Mouse (Mus musculus) thymus, postnatal 4 days (tissue): Measurements from ENCODE around the gene Plscr3.

Source experiments
- DNase-seq: peaks from one replicate; pipeline ENCODE4 v3.0.0; 2021

Gene Plscr3

DNA sequence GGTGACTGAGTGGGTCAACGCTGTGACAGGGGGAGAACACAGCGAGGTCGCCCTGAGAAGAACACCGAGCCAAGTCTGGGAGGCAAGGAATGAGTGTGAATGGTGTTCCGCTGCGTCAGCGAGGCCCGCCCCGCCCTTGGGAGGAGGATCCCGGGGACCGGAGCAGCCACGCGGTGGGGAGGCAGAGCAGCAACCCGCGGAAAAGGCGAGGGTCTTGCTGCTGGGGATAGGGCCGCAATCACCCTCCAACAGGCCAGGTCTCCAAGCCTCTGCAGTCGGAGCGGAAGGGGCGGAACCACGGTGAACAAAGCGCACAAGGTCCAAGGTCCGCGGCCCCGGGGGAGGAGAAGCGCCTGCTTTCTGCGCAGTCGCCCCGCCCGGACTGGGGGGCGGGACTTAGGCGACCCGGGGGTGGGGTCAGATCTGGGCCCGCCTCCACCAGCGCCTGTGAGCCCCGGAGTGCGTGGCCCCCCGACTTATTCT lies at the start of gene Plscr3:
TSS of gene Plscr3 (plus strand) at position 179 of the 483 bp plus-strand sequence.
- DNase-seq: peak; percentile 96

DNA sequence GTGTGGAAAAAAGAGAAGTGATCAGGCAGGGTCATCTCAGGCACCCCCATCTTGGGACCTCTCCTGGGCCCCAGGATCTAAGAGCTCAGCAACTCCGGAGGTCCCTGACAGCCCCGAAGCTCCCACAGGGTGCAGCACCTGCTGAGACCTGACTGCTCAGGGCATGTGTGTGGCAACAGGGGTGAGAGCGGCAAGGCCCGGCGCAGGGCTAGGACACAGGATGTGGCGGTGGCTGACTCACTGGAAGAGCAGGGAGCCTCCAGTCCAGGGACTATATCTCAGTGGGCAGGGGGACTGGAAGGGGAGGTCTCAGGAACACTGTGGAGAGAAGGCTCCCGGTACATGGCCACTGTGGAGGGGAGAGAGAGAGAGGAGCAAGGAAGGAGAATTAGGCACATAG lies 48.3 kb upstream of the Plscr3 start:
- DNase-seq: peak; percentile 19

- peak; percentile 29 for DNase-seq
These were observed 46.6 kb upstream of the Plscr3 start for GRCm38 (mm10) chr11:69799394-69800137.

- DNase-seq: peak; percentile 36
These were observed 46.1 kb upstream of the Plscr3 start for GRCm38 (mm10) chr11:69800138-69800391.

- DNase-seq: peak; percentile 37
These were observed 45.6 kb upstream of the Plscr3 start for GRCm38 (mm10) chr11:69800392-69801197.

DNA sequence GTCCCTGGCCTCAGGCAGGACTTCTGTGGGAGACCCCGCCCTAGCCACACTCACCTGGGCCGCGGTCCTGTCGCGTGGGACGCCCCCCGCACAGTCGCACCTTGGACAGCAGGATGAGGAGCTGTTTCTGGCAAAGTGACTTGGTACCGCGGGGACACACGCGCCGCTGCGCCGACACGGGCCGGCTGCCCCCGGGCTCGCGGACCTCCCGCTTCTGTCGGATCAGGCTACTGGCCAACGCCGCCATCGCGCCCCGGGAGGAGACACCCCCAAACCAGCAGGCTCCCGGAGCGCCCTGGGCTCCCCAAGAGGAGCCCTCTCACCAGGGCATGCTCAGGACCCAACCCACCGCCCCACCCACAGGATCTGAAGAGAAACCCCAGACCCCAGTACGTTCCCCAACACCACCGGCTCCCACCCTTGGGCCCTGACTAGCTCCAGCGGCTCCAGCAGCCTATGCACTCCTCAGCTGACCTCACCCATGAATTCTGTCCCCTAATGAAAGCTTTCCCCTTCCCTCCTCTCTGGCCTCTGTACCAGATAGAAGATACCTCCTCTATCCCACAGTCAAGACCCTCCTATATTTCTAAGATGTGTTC lies 44.7 kb upstream of the Plscr3 start, which contains the start of gene Fgf11:
TSS of gene Fgf11 (minus strand) at position 479 of the 599 bp plus-strand sequence.
- DNase-seq: peak; percentile 37

- DNase-seq: peak; percentile 88
These were observed 43.5 kb upstream of the Plscr3 start for GRCm38 (mm10) chr11:69802648-69803105.

DNA sequence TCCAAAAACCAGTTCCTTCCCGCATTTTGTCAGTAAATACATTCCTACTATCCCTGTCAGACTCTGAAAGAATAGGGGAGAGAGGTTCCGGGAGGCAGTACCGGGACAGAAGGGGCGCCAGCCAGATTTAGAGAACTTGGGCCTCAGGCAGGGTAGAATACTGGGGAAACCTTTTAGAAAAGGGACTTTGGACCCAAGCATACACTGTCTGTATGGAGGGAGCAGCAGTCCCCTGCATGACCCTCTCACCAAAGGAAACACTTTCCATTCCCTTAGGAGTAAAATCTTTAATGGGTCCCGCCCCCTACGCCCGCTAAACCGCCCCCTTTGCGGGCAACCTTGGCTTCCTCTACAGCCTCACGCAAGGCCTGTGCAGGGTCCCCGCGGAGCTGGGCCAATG lies 42.8 kb upstream of the Plscr3 start:
- no peak for DNase-seq

GRCm38 (mm10) chr11:69803786-69804651 lies 42.2 kb upstream of the Plscr3 start:
- peak; percentile 88 for DNase-seq

DNA sequence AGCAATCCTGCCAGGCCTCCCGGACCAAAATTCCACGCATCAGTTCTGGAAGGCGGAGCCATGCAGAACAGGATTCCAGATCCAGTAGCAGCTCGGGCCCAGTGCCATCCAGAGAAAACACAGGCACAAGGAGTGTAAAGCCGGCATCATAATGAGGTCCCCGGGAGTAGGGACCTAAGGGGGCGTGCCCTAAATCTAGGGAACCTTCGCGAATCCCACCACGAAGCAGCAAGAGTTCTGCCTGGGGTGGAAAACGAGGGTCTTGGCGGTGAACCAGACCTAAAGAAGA lies 41.6 kb upstream of the Plscr3 start:
- no peak for DNase-seq

DNA sequence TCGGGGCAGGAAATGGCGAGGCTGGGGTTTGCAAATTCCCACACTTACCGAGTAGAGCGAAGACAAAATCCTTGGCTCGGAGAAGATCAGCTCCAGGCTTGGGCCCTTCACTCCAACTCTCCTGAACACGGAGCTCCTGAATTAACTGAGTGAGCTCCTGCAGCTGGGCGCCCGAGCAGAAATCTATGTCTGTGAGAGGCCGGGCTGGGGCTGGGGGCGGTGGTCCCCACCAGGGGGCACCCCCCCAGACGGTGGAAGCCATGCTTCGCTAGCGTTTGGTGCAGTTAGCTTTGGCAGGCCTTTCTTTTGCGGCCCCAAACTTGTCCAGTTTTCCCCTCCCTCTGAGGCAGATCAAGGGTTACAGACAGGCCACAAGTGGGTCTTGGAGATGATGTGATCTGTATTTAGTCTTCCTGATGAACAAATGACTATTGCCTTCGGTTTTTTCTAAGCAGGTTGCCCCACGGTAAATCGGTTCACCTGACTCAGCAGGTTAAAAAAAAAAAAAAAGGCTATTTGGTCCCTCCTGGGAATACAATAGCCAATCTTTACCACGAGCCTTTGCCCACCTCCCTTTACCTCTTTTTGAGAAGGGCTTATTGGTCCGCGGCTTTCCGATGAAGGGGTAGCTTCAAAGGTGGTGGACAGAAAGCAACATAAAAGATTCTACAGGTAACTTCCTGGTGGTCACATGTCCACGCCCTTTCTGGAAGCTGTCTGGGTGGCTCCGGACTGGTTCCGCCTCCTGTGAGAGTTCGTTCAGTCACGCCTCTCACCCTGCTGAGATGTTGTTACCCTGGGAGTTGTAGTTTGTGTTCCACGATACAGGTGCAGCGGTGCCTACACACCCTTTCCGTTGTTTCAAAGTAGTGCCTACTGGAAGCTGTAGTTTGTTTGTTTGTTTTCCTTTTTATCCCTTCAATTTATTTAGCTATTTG lies 40.9 kb upstream of the Plscr3 start, which contains the start of gene Tmem102:
TSS of gene Tmem102 (minus strand) at position 653 of the 938 bp plus-strand sequence.
- peak; percentile 58 for DNase-seq

GRCm38 (mm10) chr11:69806378-69806777 lies 39.8 kb upstream of the Plscr3 start:
- no peak for DNase-seq

- no peak for DNase-seq
These were observed 38.5 kb upstream of the Plscr3 start for GRCm38 (mm10) chr11:69807641-69808040.

- DNase-seq: no peak
These were observed 35.9 kb upstream of the Plscr3 start for GRCm38 (mm10) chr11:69810280-69810679.

GRCm38 (mm10) chr11:69815155-69815554 lies 31.0 kb upstream of the Plscr3 start, which contains the start of gene Gm39566:
Gene Gm39566, minus strand, starts transcription at chr11:69815298.
- DNase-seq: peak; percentile 56

DNA sequence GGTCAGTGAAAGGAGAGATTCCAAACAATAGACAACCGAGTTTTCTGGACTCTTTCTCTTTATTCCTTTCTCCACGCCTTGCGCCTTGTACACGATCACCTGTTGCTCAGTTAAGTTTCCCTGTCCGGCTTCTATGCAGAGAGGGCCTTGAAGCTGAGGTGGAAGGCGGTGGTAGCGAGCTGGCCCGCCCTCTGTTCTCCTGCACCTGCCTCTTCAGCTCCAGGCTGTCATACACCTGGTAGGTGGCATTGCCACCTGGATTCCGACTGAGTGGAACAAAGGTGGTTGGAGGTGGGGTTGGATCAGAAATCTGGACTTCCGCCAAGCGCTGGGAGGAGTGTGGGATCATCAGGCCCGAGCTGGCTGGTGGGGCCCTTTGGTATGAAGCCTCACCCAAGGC lies 29.7 kb upstream of the Plscr3 start:
- no peak for DNase-seq

- DNase-seq: no peak
These were observed 27.8 kb upstream of the Plscr3 start, which contains the start of gene Spem2 for GRCm38 (mm10) chr11:69818365-69818764. Gene Spem2, minus strand, starts transcription at chr11:69818465.

- DNase-seq: no peak
These were observed 27.3 kb upstream of the Plscr3 start for GRCm38 (mm10) chr11:69818871-69819270.

- DNase-seq: no peak
These were observed 24.1 kb upstream of the Plscr3 start, which contains the start of gene Spem1 for GRCm38 (mm10) chr11:69822080-69822479. Gene Spem1, minus strand, starts transcription at chr11:69822180.

- no peak for DNase-seq
These were observed 22.7 kb upstream of the Plscr3 start for GRCm38 (mm10) chr11:69823456-69823855.

DNA sequence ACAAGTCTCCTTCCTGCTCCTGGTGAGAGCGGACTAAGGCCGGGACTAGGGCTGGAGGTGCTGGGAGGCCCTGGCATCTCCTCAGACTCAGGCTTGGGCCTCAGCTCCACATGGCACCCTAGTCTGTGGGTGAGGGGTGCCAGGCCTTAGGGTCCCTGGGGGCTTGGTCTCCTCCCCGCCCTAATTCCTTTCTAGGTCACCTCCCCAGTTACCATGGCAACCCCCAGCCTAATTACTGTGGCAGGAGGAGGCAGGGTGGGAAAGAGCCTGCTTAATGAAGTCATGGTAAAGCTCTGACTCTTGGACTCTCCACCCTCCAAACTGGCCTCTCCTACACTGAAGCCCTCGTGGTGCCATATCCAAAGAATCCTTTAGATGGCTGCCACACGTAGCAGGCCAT lies 17.3 kb upstream of the Plscr3 start:
- DNase-seq: no peak
